In the genomic region with DNA sequence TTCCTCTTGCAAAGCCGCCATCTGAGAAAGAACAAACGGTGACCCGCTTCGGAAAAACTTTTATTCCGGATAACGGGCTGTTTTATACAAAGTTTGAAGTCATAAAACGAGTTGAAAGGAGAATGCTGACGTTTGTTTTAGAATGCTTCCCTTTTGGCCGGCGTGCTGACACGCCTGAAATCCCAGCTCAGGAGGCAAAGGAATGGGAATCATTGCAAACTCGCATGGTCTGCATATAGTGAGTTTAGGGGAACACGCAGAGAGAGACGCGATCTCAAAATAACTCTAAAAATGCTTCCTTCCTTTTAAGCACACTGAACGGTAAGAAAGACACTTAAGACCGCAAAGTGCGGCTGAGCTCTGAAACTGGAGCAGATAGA, we compare ENCODE assay signal across 8 mouse cellular contexts. TPM values are rescaled to one million over a fixed set of nuclear protein-coding genes. Genes with fewer than 3 reads are reported as not detected.
A peak's percentile ranks its signal among the peaks of the same experiment; 100 is the strongest.
DNase-seq lines count a peak whose midpoint lies in the region; ATAC-seq and TF ChIP-seq lines count a peak whose summit lies in the region.

No protein-coding gene starts in this region.

- peak overlapping the region; percentile 99 for H3K9ac ChIP-seq in heart, postnatal 0 days (replicated peaks; ENCODE audit: low read depth, low read length)

- H3K9me3 ChIP-seq in heart, postnatal 0 days (replicated peaks; ENCODE audit: control insufficient read depth, low read length), result no peaks in the 10 kb centered on the region
- H3K9me3 ChIP-seq in midbrain, embryonic 10.5 days (replicated peaks), result no peaks in the 10 kb centered on the region

- H3K4me3 ChIP-seq in layer of hippocampus, adult 2 months, result peak overlapping the region; percentile 97
- H3K4me3 ChIP-seq in heart, postnatal 0 days (ENCODE audit: low read depth, low read length), result peak overlapping the region; percentile 93
- peak overlapping the region; percentile 94 for H3K4me3 ChIP-seq in midbrain, embryonic 10.5 days

- no peak for ATAC-seq in heart, postnatal 0 days (ENCODE audit: insufficient read depth, low read depth)
- no peak for ATAC-seq in erythroid progenitor cell, adult 5-6 weeks (replicated peaks; ENCODE audit: low FRiP score, poor library complexity, severe bottlenecking)

- H3K4me2 ChIP-seq in heart, postnatal 0 days (ENCODE audit: low read depth, low read length), result peak overlapping the region; percentile 98

- no peak for TF ChIP-seq CTCF in layer of hippocampus, adult 2 months (conservative IDR thresholded peaks at IDR 0.05)
- no peak for TF ChIP-seq CTCF in heart, postnatal 0 days (IDR thresholded peaks at IDR 0.05; ENCODE audit: low read depth)

- peak overlapping the region; percentile 90 for H3K27ac ChIP-seq in layer of hippocampus, adult 2 months
- peak overlapping the region; percentile 100 for H3K27ac ChIP-seq in heart, postnatal 0 days (ENCODE audit: low read depth)
- H3K27ac ChIP-seq in midbrain, embryonic 10.5 days (replicated peaks), result peak overlapping the region; percentile 99

- no peak for DNase-seq in layer of hippocampus, adult 2 months (ENCODE audit: low spot score in 2 of 2)
- no peak for DNase-seq in layer of hippocampus, postnatal 25 days (ENCODE audit: extremely low spot score in 1 of 2, low spot score in 1 of 2)
- peak; percentile 3 for DNase-seq in brain, embryonic 18.5 days (ENCODE audit: low read depth, low spot score)
- peak; percentile 57 for DNase-seq in heart, postnatal 0 days (ENCODE audit: low spot score)
- no peak for DNase-seq in midbrain, embryonic 10.5 days (ENCODE audit: low spot score)
- DNase-seq in spleen, adult 12 weeks (ENCODE audit: low spot score), result no peak
- no peak for DNase-seq in urinary bladder, postnatal 4 days (ENCODE audit: low spot score in 2 of 2)

- H3K27me3 ChIP-seq in heart, postnatal 0 days (ENCODE audit: control insufficient read depth, insufficient read depth, low read length), result no peaks in the 10 kb centered on the region
- H3K27me3 ChIP-seq in midbrain, embryonic 10.5 days (ENCODE audit: low read depth, poor library complexity, severe bottlenecking), result no peaks in the 10 kb centered on the region

- TF ChIP-seq EP300 in heart, postnatal 0 days (IDR thresholded peaks at IDR 0.05; ENCODE audit: low read depth), result no peak

- H3K4me1 ChIP-seq in heart, postnatal 0 days (ENCODE audit: control insufficient read depth, insufficient read depth), result peaks cover 8% of the 10 kb centered on the region
- H3K4me1 ChIP-seq in midbrain, embryonic 10.5 days, result peaks cover 29% of the 10 kb centered on the region

- under 1% methylated on average over 18 of the region's 18 CpGs for WGBS in heart, postnatal 0 days
- under 1% methylated on average over 18 of the region's 18 CpGs for WGBS in midbrain, embryonic 10.5 days

- H3K36me3 ChIP-seq in heart, postnatal 0 days (replicated peaks; ENCODE audit: control insufficient read depth, insufficient read depth, low read length), result 0 out of 2 replicates have a peak, but pooled peaks cover 4% of the 10 kb centered on the region
- 0 out of 2 replicates have a peak, but pooled peaks cover 12% of the 10 kb centered on the region for H3K36me3 ChIP-seq in midbrain, embryonic 10.5 days

RNA-seq across cellular contexts. Expression of a gene that starts 0.4 kb away (rescaled TPM):
- 1 to 10 TPM; 7.3 to 8.7 TPM for total RNA-seq in layer of hippocampus, adult 2 months (2021)
- total RNA-seq in layer of hippocampus, postnatal 25 days (2021), result 1 to 10 TPM; 6.0 to 7.5 TPM
- 3.6 and 5.5 TPM in 2 replicates for total RNA-seq in heart, postnatal 0 days (2014; rRNA removed; ENCODE audit: low replicate concordance)
- polyA plus RNA-seq in heart, postnatal 0 days (2015; fragmentation: Nextera tagmentation; extraction: Ambion mirVana), result 3.9 and 4.3 TPM in 2 replicates
- 16.4 and 17.9 TPM in 2 replicates for polyA plus RNA-seq in midbrain, embryonic 10.5 days (2016; fragmentation: Nextera tagmentation; extraction: Ambion mirVana)
- 2.1 and 3.6 TPM in 2 replicates for total RNA-seq in erythroid progenitor cell, adult 5-6 weeks (2015; ENCODE audit: low replicate concordance)
- 1.7 TPM in 1 of 2 replicates, not detected in the other for total RNA-seq in erythroid progenitor cell, adult 5-6 weeks (2017; ENCODE audit: low replicate concordance)

RNA-seq across cellular contexts. Expression of a gene that starts 0.5 kb away (rescaled TPM):
- 100 to 1,000 TPM; 300 to 303 TPM for total RNA-seq in layer of hippocampus, adult 2 months (2021)
- total RNA-seq in layer of hippocampus, postnatal 25 days (2021), result 100 to 1,000 TPM; 251 to 321 TPM
- 54.6 and 129 TPM in 2 replicates for total RNA-seq in heart, postnatal 0 days (2014; rRNA removed; ENCODE audit: low replicate concordance)
- 78.1 and 82.4 TPM in 2 replicates for polyA plus RNA-seq in heart, postnatal 0 days (2015; fragmentation: Nextera tagmentation; extraction: Ambion mirVana)
- polyA plus RNA-seq in midbrain, embryonic 10.5 days (2016; fragmentation: Nextera tagmentation; extraction: Ambion mirVana), result 120 and 139 TPM in 2 replicates
- 222 and 243 TPM in 2 replicates for total RNA-seq in erythroid progenitor cell, adult 5-6 weeks (2015; ENCODE audit: low replicate concordance)
- total RNA-seq in erythroid progenitor cell, adult 5-6 weeks (2017; ENCODE audit: low replicate concordance), result 252 and 266 TPM in 2 replicates

Comparison
In these comparisons a context has a peak if more than half of its experiments do, and no peak if none do; other contexts are left out.
1. DNase-seq: peak in brain, embryonic 18.5 days (single experiment) and heart, postnatal 0 days (single experiment); none in layer of hippocampus, adult 2 months (0 of 2), layer of hippocampus, postnatal 25 days (0 of 2), midbrain, embryonic 10.5 days (single experiment), spleen, adult 12 weeks (single experiment) and urinary bladder, postnatal 4 days (0 of 2).
2. Peak in every context shown above with its lines, with median percentiles within 50 percentile points of each other: H3K27ac ChIP-seq and H3K4me3 ChIP-seq.